Mouse (Mus musculus): ENCODE measurements around the gene Wfdc6a.

- TF ChIP-seq CTCF (IDR thresholded peaks at IDR 0.05; ENCODE audit: low read depth, low read length) (no peak), POLR2A (IDR thresholded peaks at IDR 0.05; ENCODE audit: extremely low read depth, insufficient read depth, low read length) (no peak)
Observed at GRCm38 (mm10) chr2:164560106-164560505, 25.1 kb downstream of the Wfdc6a start.

Data from liver, adult 2 months (tissue).